Mouse (Mus musculus): ENCODE results near the gene Ccm2l. TPM values are rescaled to one million over a fixed set of nuclear protein-coding genes. Genes with fewer than 3 reads are reported as not detected.

Ccm2l gene
- polyA plus RNA-seq, 1 experiment from 2014 or later: 2.0 TPM

- DNase-seq (ENCODE audit: low spot score) (peak; percentile 83), ATAC-seq (replicated peaks; ENCODE audit: low FRiP score) (no peak)
Measured at GRCm38 (mm10) chr2:153080841-153081523, 15.2 kb downstream of the Ccm2l start.

GRCm38 (mm10) chr2:153081866-153082265, 16.1 kb downstream of the Ccm2l start:
- no peak for ATAC-seq (replicated peaks; ENCODE audit: low FRiP score)
- 73% methylated on average over 6 of the region's 6 CpGs for WGBS
- Histone ChIP-seq H3K36me3 (ENCODE audit: control insufficient read depth, insufficient read depth, low read length) (no peaks in the 10 kb centered on the region), H3K4me2 (no peak overlapping the region), H3K9me3 (ENCODE audit: control insufficient read depth, low read length) (no peaks in the 10 kb centered on the region), H3K27ac (ENCODE audit: low read depth, low read length) (no peak overlapping the region), H3K27me3 (replicated peaks; ENCODE audit: control insufficient read depth, insufficient read depth, low read length) (no peaks in the 10 kb centered on the region), H3K4me1 (replicated peaks; ENCODE audit: control insufficient read depth, insufficient read depth, low read length) (peaks cover 6% of the 10 kb centered on the region; the same call in 1 of the 2 replicates), H3K4me3 (ENCODE audit: low read depth, low read length) (no peak overlapping the region), H3K9ac (ENCODE audit: low read depth, low read length) (no peak overlapping the region)
- no peak for DNase-seq (ENCODE audit: low spot score)

More at GRCm38 (mm10) chr2:153080841-153081523, 15.2 kb downstream of the Ccm2l start:
- H3K36me3 ChIP-seq (ENCODE audit: control insufficient read depth, insufficient read depth, low read length): no peaks in the 10 kb centered on the region
- H3K4me3 ChIP-seq (ENCODE audit: low read depth, low read length): no peak overlapping the region
- peaks cover 13% of the 10 kb centered on the region; the same call in 1 of the 2 replicates for H3K4me1 ChIP-seq (replicated peaks; ENCODE audit: control insufficient read depth, insufficient read depth, low read length)
- no peak overlapping the region for H3K4me2 ChIP-seq
- H3K9me3 ChIP-seq (ENCODE audit: control insufficient read depth, low read length): no peaks in the 10 kb centered on the region
- no peak overlapping the region for H3K27ac ChIP-seq (ENCODE audit: low read depth, low read length)
- no peak overlapping the region for H3K9ac ChIP-seq (ENCODE audit: low read depth, low read length)
- no peaks in the 10 kb centered on the region for H3K27me3 ChIP-seq (replicated peaks; ENCODE audit: control insufficient read depth, insufficient read depth, low read length)
- WGBS: 39% methylated on average over 32 of the region's 32 CpGs

GRCm38 (mm10) chr2:153083275-153083674, 17.5 kb downstream of the Ccm2l start:
- no peak for ATAC-seq (replicated peaks; ENCODE audit: low FRiP score)
- Histone ChIP-seq H3K27ac (ENCODE audit: low read depth, low read length) (no peak overlapping the region), H3K9me3 (ENCODE audit: control insufficient read depth, low read length) (no peaks in the 10 kb centered on the region), H3K36me3 (ENCODE audit: control insufficient read depth, insufficient read depth, low read length) (no peaks in the 10 kb centered on the region), H3K4me1 (replicated peaks; ENCODE audit: control insufficient read depth, insufficient read depth, low read length) (no peaks in the 10 kb centered on the region), H3K27me3 (replicated peaks; ENCODE audit: control insufficient read depth, insufficient read depth, low read length) (no peaks in the 10 kb centered on the region), H3K4me2 (no peak overlapping the region), H3K9ac (ENCODE audit: low read depth, low read length) (no peak overlapping the region), H3K4me3 (ENCODE audit: low read depth, low read length) (no peak overlapping the region)
- no peak for DNase-seq (ENCODE audit: low spot score)
- 84% methylated on average over 8 of the region's 8 CpGs for whole genome bisulfite sequencing

GRCm38 (mm10) chr2:153083824-153084223, 18.1 kb downstream of the Ccm2l start:
- Histone ChIP-seq H3K9ac (ENCODE audit: low read depth, low read length) (no peak overlapping the region), H3K4me3 (ENCODE audit: low read depth, low read length) (no peak overlapping the region), H3K4me1 (replicated peaks; ENCODE audit: control insufficient read depth, insufficient read depth, low read length) (no peaks in the 10 kb centered on the region), H3K36me3 (ENCODE audit: control insufficient read depth, insufficient read depth, low read length) (no peaks in the 10 kb centered on the region), H3K27ac (ENCODE audit: low read depth, low read length) (no peak overlapping the region), H3K27me3 (replicated peaks; ENCODE audit: control insufficient read depth, insufficient read depth, low read length) (no peaks in the 10 kb centered on the region), H3K4me2 (no peak overlapping the region), H3K9me3 (ENCODE audit: control insufficient read depth, low read length) (no peaks in the 10 kb centered on the region)
- DNase-seq (ENCODE audit: low spot score) (no peak), ATAC-seq (replicated peaks; ENCODE audit: low FRiP score) (no peak)
- 71% methylated on average over 4 of the region's 4 CpGs for WGBS

GRCm38 (mm10) chr2:153084261-153084976, 18.7 kb downstream of the Ccm2l start:
- Histone ChIP-seq H3K4me3 (ENCODE audit: low read depth, low read length) (no peak overlapping the region), H3K9ac (ENCODE audit: low read depth, low read length) (no peak overlapping the region), H3K4me2 (no peak overlapping the region), H3K27me3 (replicated peaks; ENCODE audit: control insufficient read depth, insufficient read depth, low read length) (no peaks in the 10 kb centered on the region), H3K27ac (ENCODE audit: low read depth, low read length) (no peak overlapping the region), H3K4me1 (replicated peaks; ENCODE audit: control insufficient read depth, insufficient read depth, low read length) (no peaks in the 10 kb centered on the region), H3K36me3 (ENCODE audit: control insufficient read depth, insufficient read depth, low read length) (no peaks in the 10 kb centered on the region), H3K9me3 (ENCODE audit: control insufficient read depth, low read length) (no peaks in the 10 kb centered on the region)
- no peak for DNase-seq (ENCODE audit: low spot score)
- 59% methylated on average over 7 of the region's 7 CpGs for WGBS
- no peak; the same call in 1 of the 2 replicates for ATAC-seq (replicated peaks; ENCODE audit: low FRiP score)

GRCm38 (mm10) chr2:153085556-153085955, 19.8 kb downstream of the Ccm2l start:
- Histone ChIP-seq H3K36me3 (ENCODE audit: control insufficient read depth, insufficient read depth, low read length) (no peaks in the 10 kb centered on the region), H3K27me3 (replicated peaks; ENCODE audit: control insufficient read depth, insufficient read depth, low read length) (no peaks in the 10 kb centered on the region), H3K9me3 (ENCODE audit: control insufficient read depth, low read length) (no peaks in the 10 kb centered on the region), H3K4me3 (ENCODE audit: low read depth, low read length) (no peak overlapping the region), H3K4me2 (no peak overlapping the region), H3K27ac (ENCODE audit: low read depth, low read length) (no peak overlapping the region), H3K9ac (ENCODE audit: low read depth, low read length) (no peak overlapping the region), H3K4me1 (replicated peaks; ENCODE audit: control insufficient read depth, insufficient read depth, low read length) (no peaks in the 10 kb centered on the region)
- ATAC-seq (replicated peaks; ENCODE audit: low FRiP score) (no peak), DNase-seq (ENCODE audit: low spot score) (no peak)
- WGBS: 75% methylated on average over 6 of the region's 6 CpGs

GRCm38 (mm10) chr2:153086166-153086565, 20.4 kb downstream of the Ccm2l start:
- H3K4me2 ChIP-seq: no peak overlapping the region
- no peaks in the 10 kb centered on the region for H3K4me1 ChIP-seq (replicated peaks; ENCODE audit: control insufficient read depth, insufficient read depth, low read length)
- H3K9me3 ChIP-seq (ENCODE audit: control insufficient read depth, low read length): no peaks in the 10 kb centered on the region
- no peak overlapping the region for H3K9ac ChIP-seq (ENCODE audit: low read depth, low read length)
- no peaks in the 10 kb centered on the region for H3K27me3 ChIP-seq (replicated peaks; ENCODE audit: control insufficient read depth, insufficient read depth, low read length)
- no peak overlapping the region for H3K27ac ChIP-seq (ENCODE audit: low read depth, low read length)
- H3K36me3 ChIP-seq (ENCODE audit: control insufficient read depth, insufficient read depth, low read length): no peaks in the 10 kb centered on the region
- 86% methylated on average over 4 of the region's 4 CpGs for WGBS
- H3K4me3 ChIP-seq (ENCODE audit: low read depth, low read length): no peak overlapping the region
- ATAC-seq (replicated peaks; ENCODE audit: low FRiP score) (no peak), DNase-seq (ENCODE audit: low spot score) (no peak)

- H3K27ac ChIP-seq (ENCODE audit: low read depth, low read length): no peak overlapping the region
- H3K36me3 ChIP-seq (ENCODE audit: control insufficient read depth, insufficient read depth, low read length): no peaks in the 10 kb centered on the region
- H3K9me3 ChIP-seq (ENCODE audit: control insufficient read depth, low read length): no peaks in the 10 kb centered on the region
- DNase-seq (ENCODE audit: low spot score): no peak
- WGBS: 86% methylated on average over 10 of the region's 10 CpGs
- H3K4me1 ChIP-seq (replicated peaks; ENCODE audit: control insufficient read depth, insufficient read depth, low read length): no peaks in the 10 kb centered on the region
- no peak overlapping the region for H3K9ac ChIP-seq (ENCODE audit: low read depth, low read length)
- H3K4me2 ChIP-seq: no peak overlapping the region
- H3K4me3 ChIP-seq (ENCODE audit: low read depth, low read length): no peak overlapping the region
- H3K27me3 ChIP-seq (replicated peaks; ENCODE audit: control insufficient read depth, insufficient read depth, low read length): no peaks in the 10 kb centered on the region
- ATAC-seq (replicated peaks; ENCODE audit: low FRiP score): no peak
Measured at GRCm38 (mm10) chr2:153087091-153087490, 21.3 kb downstream of the Ccm2l start.

GRCm38 (mm10) chr2:153089316-153089715, 23.6 kb downstream of the Ccm2l start:
- no peak overlapping the region for H3K27ac ChIP-seq (ENCODE audit: low read depth, low read length)
- 62% methylated on average over 2 of the region's 2 CpGs for WGBS
- H3K36me3 ChIP-seq (ENCODE audit: control insufficient read depth, insufficient read depth, low read length): no peaks in the 10 kb centered on the region
- no peak for ATAC-seq (replicated peaks; ENCODE audit: low FRiP score)
- H3K9ac ChIP-seq (ENCODE audit: low read depth, low read length): no peak overlapping the region
- no peaks in the 10 kb centered on the region for H3K9me3 ChIP-seq (ENCODE audit: control insufficient read depth, low read length)
- no peaks in the 10 kb centered on the region for H3K27me3 ChIP-seq (replicated peaks; ENCODE audit: control insufficient read depth, insufficient read depth, low read length)
- H3K4me3 ChIP-seq (ENCODE audit: low read depth, low read length): no peak overlapping the region
- no peak overlapping the region for H3K4me2 ChIP-seq
- H3K4me1 ChIP-seq (replicated peaks; ENCODE audit: control insufficient read depth, insufficient read depth, low read length): no peaks in the 10 kb centered on the region
- DNase-seq (ENCODE audit: low spot score): no peak

Data from liver, embryonic 11.5 days (tissue).